Mouse (Mus musculus) limb, embryonic 14.5 days (tissue): Measurements from ENCODE around the gene Cadm1. TPM values are rescaled to one million over a fixed set of nuclear protein-coding genes. Genes with fewer than 3 reads are reported as not detected.

Experiments
- ATAC-seq: fragments of 200-750 bp; cut with Nextera tagmentation; 2 replicates; pipeline ENCODE4 v1.8.0; 2017; ENCODE audit warnings: low read depth, moderate number of reproducible peaks, moderate TSS enrichment; ENCODE audit not compliant: low FRiP score
- DNase-seq: peaks from one replicate; pipeline ENCODE4 v3.0.0-alpha.2; 2015; ENCODE audit warnings: low spot score
- H3K27ac ChIP-seq: fragments of 300-500 bp; sonication (generic); replicated peaks from 2 replicates; pipeline ENCODE4 v1.5.1; 2014; ENCODE audit warnings: low read depth, mild to moderate bottlenecking, low read length, moderate library complexity, mixed read lengths
- H3K27me3 ChIP-seq: fragments of 300-500 bp; sonication (generic); 2 replicates; pipeline ENCODE4 v1.6.1; 2014; ENCODE audit warnings: low read length, mixed read lengths; ENCODE audit not compliant: control insufficient read depth, insufficient read depth
- H3K36me3 ChIP-seq: fragments of 300-500 bp; sonication (generic); 2 replicates; pipeline ENCODE4 v1.6.1; 2014; ENCODE audit warnings: mild to moderate bottlenecking, low read length, moderate library complexity, mixed read lengths; ENCODE audit not compliant: control insufficient read depth, insufficient read depth
- H3K4me1 ChIP-seq: fragments of 300-500 bp; sonication (generic); 2 replicates; pipeline ENCODE4 v1.6.1; 2014; ENCODE audit warnings: antibody characterized with exemption, low read length, mixed read lengths; ENCODE audit not compliant: control insufficient read depth, insufficient read depth
- H3K4me2 ChIP-seq: fragments of 300-500 bp; sonication (generic); replicated peaks from 2 replicates; pipeline ENCODE4 v1.6.1; 2014; ENCODE audit warnings: low read depth, mild to moderate bottlenecking, low read length, moderate library complexity; ENCODE audit not compliant: severe bottlenecking
- H3K4me3 ChIP-seq: fragments of 300-500 bp; sonication (generic); replicated peaks from 2 replicates; pipeline ENCODE4 v1.5.1; 2014; ENCODE audit warnings: low read length
- H3K9ac ChIP-seq: fragments of 300-500 bp; sonication (generic); 2 replicates; pipeline ENCODE4 v1.6.1; 2014; ENCODE audit warnings: mild to moderate bottlenecking, low read depth, low read length, moderate library complexity; ENCODE audit not compliant: severe bottlenecking
- H3K9me3 ChIP-seq: fragments of 300-500 bp; sonication (generic); 2 replicates; pipeline ENCODE4 v1.6.1; 2016; ENCODE audit warnings: low read length; ENCODE audit not compliant: control insufficient read depth
- POLR2A ChIP-seq: fragments of 200-500 bp; IDR thresholded peaks from 2 replicates; pipeline ENCODE4 v1.8.0; 2012; ENCODE audit warnings: inconsistent platforms, mild to moderate bottlenecking, moderate library complexity, borderline replicate concordance; ENCODE audit not compliant: insufficient read depth, insufficient read length; ENCODE audit errors: extremely low read depth
- WGBS: fragments of 180-500 bp; shearing (Covaris S2); extraction: QIAGEN DNeasy Blood & Tissue Kit; methylation state at CpG from one replicate; pipeline ENCODE4 v1.1.7; 2014; 5-methylcytosine and 5-hydroxymethylcytosine counted together
- polyA plus RNA-seq, 2 experiments: library from polyadenylated mRNA; depleted of rRNA in 1 of 2; stranded (reverse) in 1 of 2; unstranded in 1 of 2; fragments of >200 nt; fragmentation: Nextera tagmentation in 1 of 2; extraction: Ambion mirVana in 1 of 2; gene quantifications; 2 replicates each; pipeline versions ENCODE4 v1.2.1 to v1.2.3; 2012 to 2014

Gene Cadm1
- polyA plus RNA-seq, 2 experiments, result 15.4 to 37.5 TPM

GRCm38 (mm10) chr9:47716883-47717282 is 186.9 kb downstream of the Cadm1 start:
- Histone ChIP-seq H3K9ac (no peak overlapping the region), H3K4me3 (no peak overlapping the region), H3K36me3 (no peaks in the 10 kb centered on the region), H3K27me3 (no peaks in the 10 kb centered on the region), H3K27ac (no peak overlapping the region), H3K4me1 (0 out of 2 replicates have a peak, but pooled peaks cover 4% of the 10 kb centered on the region), H3K9me3 (no peaks in the 10 kb centered on the region), H3K4me2 (no peak overlapping the region)
- TF ChIP-seq POLR2A, result no peak
- DNase-seq (no peak), ATAC-seq (no peak)
- 66% methylated on average over 16 of the region's 16 CpGs for WGBS

- Histone ChIP-seq H3K4me3 (no peak overlapping the region), H3K4me1 (0 out of 2 replicates have a peak, but pooled peaks cover 4% of the 10 kb centered on the region), H3K9ac (no peak overlapping the region), H3K9me3 (no peaks in the 10 kb centered on the region), H3K36me3 (no peaks in the 10 kb centered on the region), H3K27me3 (no peaks in the 10 kb centered on the region), H3K27ac (no peak overlapping the region), H3K4me2 (no peak overlapping the region)
- 67% methylated on average over 3 of the region's 3 CpGs for WGBS
- no peak for TF ChIP-seq POLR2A
- no peak for ATAC-seq
- no peak for DNase-seq
These were observed 197.6 kb downstream of the Cadm1 start for GRCm38 (mm10) chr9:47727611-47728010.

DNA sequence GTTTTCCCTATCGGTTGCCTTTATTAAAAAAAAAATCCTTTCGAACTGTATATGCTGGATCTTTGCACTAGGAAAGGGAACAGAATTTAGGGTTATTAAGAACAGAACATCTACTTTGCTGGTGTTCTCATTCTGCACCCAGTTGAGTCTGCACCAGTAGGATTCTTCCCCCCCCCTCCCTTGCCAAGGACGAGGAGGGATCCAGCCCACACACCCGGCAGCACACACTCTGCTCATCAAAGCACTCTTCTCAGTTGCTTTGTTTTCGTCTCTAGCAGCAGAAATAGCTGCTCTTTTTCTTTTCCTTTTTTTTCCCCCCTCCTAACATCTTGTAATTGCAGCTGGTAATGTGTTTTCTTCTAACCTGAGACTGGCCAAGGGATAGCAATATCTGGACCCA is 198.9 kb downstream of the Cadm1 start:
- DNase-seq (no peak), ATAC-seq (no peak)
- Histone ChIP-seq H3K4me2 (no peak overlapping the region), H3K4me1 (0 out of 2 replicates have a peak, but pooled peaks cover 4% of the 10 kb centered on the region), H3K4me3 (no peak overlapping the region), H3K9me3 (no peaks in the 10 kb centered on the region), H3K27me3 (no peaks in the 10 kb centered on the region), H3K36me3 (no peaks in the 10 kb centered on the region), H3K9ac (no peak overlapping the region), H3K27ac (no peak overlapping the region)
- TF ChIP-seq POLR2A, result no peak
- 43% methylated on average over 5 of the region's 5 CpGs for WGBS

DNA sequence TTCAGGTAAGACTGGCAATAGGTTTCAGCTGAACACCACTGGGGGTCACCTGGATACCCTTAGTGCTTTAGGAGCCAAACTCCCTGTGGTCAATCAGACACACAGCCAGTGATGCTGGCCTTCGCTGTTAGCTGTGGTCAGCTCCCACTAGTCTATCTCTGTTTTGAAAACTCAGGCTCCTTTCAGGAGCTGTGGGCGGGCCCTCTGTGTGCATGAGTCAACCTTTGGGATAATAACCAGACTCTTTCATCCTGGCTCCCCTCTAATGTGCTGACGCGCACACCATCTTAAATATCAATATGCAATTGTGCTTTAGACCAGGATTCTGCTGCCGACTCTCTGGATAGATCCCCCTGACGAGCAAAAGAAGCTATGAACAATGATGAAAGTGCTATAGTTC is 200.3 kb downstream of the Cadm1 start:
- no peak for TF ChIP-seq POLR2A
- H3K27ac ChIP-seq, result no peak overlapping the region
- H3K27me3 ChIP-seq, result no peaks in the 10 kb centered on the region
- no peak for ATAC-seq
- no peaks in the 10 kb centered on the region for H3K9me3 ChIP-seq
- no peak overlapping the region for H3K4me3 ChIP-seq
- H3K9ac ChIP-seq, result no peak overlapping the region
- no peak for DNase-seq
- no peaks in the 10 kb centered on the region for H3K36me3 ChIP-seq
- H3K4me1 ChIP-seq, result 0 out of 2 replicates have a peak, but pooled peaks cover 4% of the 10 kb centered on the region
- WGBS, result 87% methylated on average over 6 of the region's 6 CpGs
- no peak overlapping the region for H3K4me2 ChIP-seq

DNA sequence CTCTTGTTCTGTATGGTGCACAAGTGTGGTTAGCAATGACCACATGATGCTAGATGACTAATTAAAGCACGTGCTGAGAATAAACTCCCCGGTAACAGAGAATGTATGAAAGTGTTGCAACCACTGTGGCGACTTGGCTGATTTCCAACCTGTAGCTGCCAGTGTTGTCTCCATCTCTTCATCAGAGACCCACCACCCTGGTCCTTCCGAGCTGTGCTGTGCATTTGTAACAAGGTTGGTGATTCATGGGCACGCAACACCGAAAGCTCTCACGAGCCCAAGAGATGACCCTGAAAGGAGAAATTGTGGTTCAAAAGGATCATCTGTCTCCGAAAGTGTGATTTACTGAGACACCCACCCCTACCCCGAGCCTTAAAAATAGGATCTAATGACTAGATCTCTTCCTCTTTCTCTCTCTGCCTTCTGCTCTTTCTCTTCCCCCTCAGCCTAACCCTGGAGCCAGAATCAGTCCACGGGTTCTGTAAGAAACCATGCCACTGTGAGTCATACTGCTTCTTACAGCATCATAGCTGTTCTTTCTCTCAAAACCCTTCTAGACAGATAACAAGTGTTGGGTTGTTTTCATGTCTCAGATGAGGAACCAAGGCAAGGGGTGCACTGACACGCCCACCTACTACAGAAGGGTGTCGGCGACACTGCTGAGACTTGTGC is 203.9 kb downstream of the Cadm1 start:
- H3K27me3 ChIP-seq, result no peaks in the 10 kb centered on the region
- no peak overlapping the region for H3K4me3 ChIP-seq
- 84% methylated on average over 13 of the region's 13 CpGs for WGBS
- H3K9me3 ChIP-seq, result no peaks in the 10 kb centered on the region
- no peak for ATAC-seq
- no peak overlapping the region for H3K27ac ChIP-seq
- DNase-seq, result no peak
- TF ChIP-seq POLR2A, result no peak
- H3K4me1 ChIP-seq, result no peaks in the 10 kb centered on the region
- H3K4me2 ChIP-seq, result no peak overlapping the region
- H3K36me3 ChIP-seq, result no peaks in the 10 kb centered on the region
- no peak overlapping the region for H3K9ac ChIP-seq
